Mouse (Mus musculus): ENCODE results near the gene Evi2b. TPM values are rescaled to one million over a fixed set of nuclear protein-coding genes. Genes with fewer than 3 reads are reported as not detected.

Evi2b gene
- polyA plus RNA-seq (2012; rRNA removed) (8.4 and 9.7 TPM in 2 replicates), polyA plus RNA-seq (2014; fragmentation: Nextera tagmentation; extraction: Ambion mirVana) (7.7 and 7.8 TPM in 2 replicates)

DNA sequence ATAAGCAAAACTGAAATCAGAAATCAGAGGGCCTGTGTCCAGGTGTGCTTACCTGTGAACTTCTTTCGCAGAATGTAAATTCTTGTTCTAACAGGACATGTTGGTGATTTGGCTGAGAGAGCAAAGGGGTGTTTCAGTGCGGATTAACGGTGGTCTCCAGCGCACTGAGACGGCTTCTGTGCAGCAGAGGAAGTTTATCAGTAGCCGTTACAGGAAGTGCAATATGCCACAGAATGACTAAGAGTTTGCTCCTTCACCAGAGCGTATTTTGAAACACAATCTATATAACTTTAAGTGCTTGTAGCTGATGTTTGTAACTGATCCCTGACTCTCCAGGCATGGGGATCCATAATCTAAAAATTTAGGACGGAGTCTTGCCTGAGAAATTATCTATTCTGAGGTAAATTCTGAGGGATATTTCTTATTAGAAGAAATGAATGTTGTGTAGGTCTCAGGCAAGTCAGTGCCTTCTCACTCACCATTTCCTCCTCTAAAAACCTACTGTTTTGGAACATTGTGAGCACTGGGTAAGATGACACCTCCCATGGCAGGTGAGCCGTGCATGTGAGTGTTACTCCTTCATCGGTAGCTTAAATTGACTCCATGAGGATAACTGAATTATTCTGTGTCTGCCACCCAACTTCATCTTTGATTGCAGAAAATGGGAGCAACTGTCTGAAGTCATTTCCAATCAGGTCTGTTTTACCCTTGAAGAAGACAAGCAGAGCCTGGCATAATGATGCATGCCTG is at the start of gene Evi2b:
TSS of gene Evi2b (minus strand) at position 203 of the 750 bp plus-strand sequence.
- 9% methylated on average over 10 of the region's 10 CpGs for WGBS (ENCODE audit: insufficient replicate concordance)
- TF ChIP-seq CTCF (IDR thresholded peaks at IDR 0.05; ENCODE audit: low read depth) (no peak), EP300 (IDR thresholded peaks at IDR 0.05; ENCODE audit: low read depth) (no peak)
- Histone ChIP-seq H3K4me1 (replicated peaks; ENCODE audit: control insufficient read depth in 2 of 2, insufficient read depth in 2 of 2, low read length in 1 of 2) (peaks cover 0 to 31% of the 10 kb centered on the region in 2 experiments; a peak in 2 of 4 replicates), H3K4me2 (ENCODE audit: low read depth) (peak within 1 kb of the TSS; percentile 45), H3K4me3 (ENCODE audit: insufficient read depth in 1 of 2, low read depth in 2 of 2, low read length in 2 of 2) (peak within 1 kb of the TSS; percentile 19 to 52), H3K9me3 (ENCODE audit: control insufficient read depth, low read length) (no peaks in the 10 kb centered on the region), H3K27me3 (ENCODE audit: control insufficient read depth, insufficient read depth, low read length) (no peaks in the 10 kb centered on the region), H3K27ac (no peak within 1 kb of the TSS; the same call in 1 of the 2 replicates), H3K36me3 (replicated peaks; ENCODE audit: control insufficient read depth, insufficient read depth, low read depth) (no peaks in the 10 kb centered on the region), H3K9ac (replicated peaks) (no peak within 1 kb of the TSS; the same call in 1 of the 2 replicates)
- no peak for ATAC-seq (ENCODE audit: insufficient read depth)
- DNase-seq (ENCODE audit: low read depth in 3 of 3, low spot score in 3 of 3): no peak

DNA sequence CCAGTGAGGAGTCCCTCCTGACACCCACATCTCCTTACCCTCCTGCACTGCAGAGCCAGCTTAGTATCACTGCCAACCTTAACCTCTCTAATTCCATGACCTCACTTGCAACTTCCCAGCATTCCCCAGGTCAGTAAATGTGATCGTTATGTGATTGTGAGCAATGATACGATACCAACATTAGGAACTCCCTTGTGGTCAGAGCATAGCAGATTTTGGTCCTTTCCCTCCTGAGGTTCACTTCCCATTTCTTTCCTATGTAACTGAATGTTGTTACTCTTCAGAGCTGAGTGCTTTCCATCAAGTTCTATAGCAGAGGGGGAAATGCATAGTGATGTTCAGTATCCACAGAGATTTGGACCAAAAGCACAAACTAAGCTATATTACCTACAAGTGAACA is 46.8 kb upstream of the Evi2b start:
- no peak overlapping the region for H3K4me3 ChIP-seq (ENCODE audit: insufficient read depth in 1 of 2, low read depth in 2 of 2, low read length in 2 of 2)
- H3K9ac ChIP-seq (replicated peaks): no peak overlapping the region
- no peaks in the 10 kb centered on the region for H3K4me1 ChIP-seq (replicated peaks; ENCODE audit: control insufficient read depth in 2 of 2, insufficient read depth in 2 of 2, low read length in 1 of 2)
- peaks cover 5% of the 10 kb centered on the region; the same call in 1 of the 2 replicates for H3K36me3 ChIP-seq (replicated peaks; ENCODE audit: control insufficient read depth, insufficient read depth, low read depth)
- no peak for TF ChIP-seq CTCF (IDR thresholded peaks at IDR 0.05; ENCODE audit: low read depth)
- TF ChIP-seq EP300 (IDR thresholded peaks at IDR 0.05; ENCODE audit: low read depth): no peak
- DNase-seq (ENCODE audit: low read depth in 3 of 3, low spot score in 3 of 3): no peak
- H3K27me3 ChIP-seq (ENCODE audit: control insufficient read depth, insufficient read depth, low read length): no peaks in the 10 kb centered on the region
- H3K4me2 ChIP-seq (ENCODE audit: low read depth): no peak overlapping the region
- 79% methylated on average over 2 of the region's 2 CpGs for WGBS (ENCODE audit: insufficient replicate concordance)
- no peaks in the 10 kb centered on the region for H3K9me3 ChIP-seq (ENCODE audit: control insufficient read depth, low read length)
- no peak for ATAC-seq (ENCODE audit: insufficient read depth)
- H3K27ac ChIP-seq: no peak overlapping the region

DNA sequence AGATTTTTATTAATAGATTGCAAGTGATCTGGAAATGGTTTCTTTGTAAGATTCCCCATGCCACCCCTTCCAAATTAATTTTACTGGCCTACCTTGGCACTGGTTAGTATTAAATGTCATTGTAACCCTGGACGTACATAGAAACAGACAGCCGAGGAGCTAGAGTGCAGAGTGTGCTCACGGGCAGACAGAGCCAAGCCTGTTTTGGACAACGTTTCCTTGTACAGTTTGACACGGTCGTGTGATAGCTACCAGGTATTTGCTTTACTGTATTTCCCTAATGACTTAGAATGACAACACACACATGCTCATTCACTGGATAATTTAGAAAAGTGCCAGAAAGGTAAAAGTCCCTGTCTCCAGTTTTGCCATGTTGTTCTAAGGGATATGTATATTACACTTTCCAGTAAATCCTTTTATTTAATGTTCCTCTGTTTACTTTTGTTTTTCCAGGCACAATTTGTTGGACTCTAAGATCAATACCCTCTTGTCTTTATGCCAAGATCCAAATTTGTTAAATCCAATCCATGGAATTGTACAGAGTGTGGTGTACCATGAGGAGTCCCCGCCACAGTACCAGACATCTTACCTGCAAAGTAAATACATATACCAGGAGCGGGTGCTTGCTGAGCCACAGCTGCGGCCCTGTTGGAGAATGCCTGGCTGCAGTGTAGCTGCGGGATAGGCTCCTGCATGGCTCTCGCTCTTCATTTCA is 44.8 kb upstream of the Evi2b start:
- H3K9ac ChIP-seq (replicated peaks): no peak overlapping the region
- ATAC-seq (ENCODE audit: insufficient read depth) (no peak), DNase-seq (ENCODE audit: low read depth in 3 of 3, low spot score in 3 of 3) (no peak)
- no peak overlapping the region for H3K4me3 ChIP-seq (ENCODE audit: insufficient read depth in 1 of 2, low read depth in 2 of 2, low read length in 2 of 2)
- TF ChIP-seq EP300 (IDR thresholded peaks at IDR 0.05; ENCODE audit: low read depth): no peak
- no peak for TF ChIP-seq CTCF (IDR thresholded peaks at IDR 0.05; ENCODE audit: low read depth)
- peaks cover 6% of the 10 kb centered on the region; the same call in 1 of the 2 replicates for H3K36me3 ChIP-seq (replicated peaks; ENCODE audit: control insufficient read depth, insufficient read depth, low read depth)
- 75% methylated on average over 11 of the region's 11 CpGs for WGBS (ENCODE audit: insufficient replicate concordance)
- no peaks in the 10 kb centered on the region for H3K9me3 ChIP-seq (ENCODE audit: control insufficient read depth, low read length)
- H3K27ac ChIP-seq: no peak overlapping the region
- no peaks in the 10 kb centered on the region for H3K27me3 ChIP-seq (ENCODE audit: control insufficient read depth, insufficient read depth, low read length)
- no peak overlapping the region for H3K4me2 ChIP-seq (ENCODE audit: low read depth)
- H3K4me1 ChIP-seq (replicated peaks; ENCODE audit: control insufficient read depth in 2 of 2, insufficient read depth in 2 of 2, low read length in 1 of 2): no peaks in the 10 kb centered on the region

DNA sequence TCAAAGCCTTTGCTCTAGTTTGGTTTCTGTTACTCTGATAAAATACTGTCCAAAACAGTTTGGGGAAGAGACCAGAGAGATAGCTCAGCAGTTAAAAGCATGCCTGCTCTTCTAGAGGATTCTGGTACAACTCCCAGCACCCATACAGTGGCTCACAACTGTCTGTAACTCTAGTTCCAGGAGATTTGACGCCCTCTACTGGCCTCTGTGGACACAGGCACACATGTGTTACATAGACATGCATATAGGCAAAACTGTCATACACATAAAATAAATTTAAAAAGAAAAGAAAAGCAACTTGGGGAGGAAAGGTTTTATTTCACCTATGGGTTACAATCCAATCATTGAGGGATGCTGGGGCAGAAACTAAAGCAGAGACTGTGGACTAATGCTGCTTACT is 43.4 kb upstream of the Evi2b start:
- Histone ChIP-seq H3K9me3 (ENCODE audit: control insufficient read depth, low read length) (no peaks in the 10 kb centered on the region), H3K9ac (replicated peaks) (no peak overlapping the region), H3K4me3 (ENCODE audit: insufficient read depth in 1 of 2, low read depth in 2 of 2, low read length in 2 of 2) (no peak overlapping the region), H3K4me2 (ENCODE audit: low read depth) (no peak overlapping the region), H3K27me3 (ENCODE audit: control insufficient read depth, insufficient read depth, low read length) (no peaks in the 10 kb centered on the region), H3K4me1 (replicated peaks; ENCODE audit: control insufficient read depth in 2 of 2, insufficient read depth in 2 of 2, low read length in 1 of 2) (no peaks in the 10 kb centered on the region), H3K27ac (no peak overlapping the region), H3K36me3 (replicated peaks; ENCODE audit: control insufficient read depth, insufficient read depth, low read depth) (peaks cover 6% of the 10 kb centered on the region; the same call in 1 of the 2 replicates)
- WGBS (ENCODE audit: insufficient replicate concordance): 50% methylated on average over 1 of the region's 1 CpGs
- TF ChIP-seq EP300 (IDR thresholded peaks at IDR 0.05; ENCODE audit: low read depth) (no peak), CTCF (IDR thresholded peaks at IDR 0.05; ENCODE audit: low read depth) (peak; percentile 22; the same call in 1 of the 2 replicates)
- DNase-seq (ENCODE audit: low read depth in 3 of 3, low spot score in 3 of 3) (no peak), ATAC-seq (ENCODE audit: insufficient read depth) (no peak)

DNA sequence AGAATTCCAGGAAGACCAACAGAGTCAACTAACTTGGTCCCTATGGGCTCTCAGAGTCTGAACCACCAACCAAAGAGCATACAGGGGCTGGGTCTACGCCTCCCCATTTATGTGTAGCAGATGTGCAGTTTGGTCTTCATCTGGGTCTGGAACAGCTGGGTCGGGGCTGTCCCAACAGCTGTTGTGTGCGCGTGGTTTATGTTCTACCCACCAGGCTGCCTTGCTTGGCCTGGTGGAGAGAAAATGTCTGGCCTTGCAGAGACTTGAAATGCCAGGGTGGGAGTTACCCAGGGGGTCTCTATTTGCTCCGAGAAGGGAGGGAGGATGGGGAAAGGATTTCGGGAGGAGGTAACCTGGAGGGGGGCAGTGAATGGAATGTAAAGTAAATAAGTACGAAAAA is 39.9 kb upstream of the Evi2b start:
- H3K4me2 ChIP-seq (ENCODE audit: low read depth): no peak overlapping the region
- H3K4me3 ChIP-seq (ENCODE audit: insufficient read depth in 1 of 2, low read depth in 2 of 2, low read length in 2 of 2): no peak overlapping the region
- no peaks in the 10 kb centered on the region for H3K4me1 ChIP-seq (replicated peaks; ENCODE audit: control insufficient read depth in 2 of 2, insufficient read depth in 2 of 2, low read length in 1 of 2)
- no peak for ATAC-seq (ENCODE audit: insufficient read depth)
- TF ChIP-seq EP300 (IDR thresholded peaks at IDR 0.05; ENCODE audit: low read depth): no peak
- TF ChIP-seq CTCF (IDR thresholded peaks at IDR 0.05; ENCODE audit: low read depth): no peak
- no peak for DNase-seq (ENCODE audit: low read depth in 3 of 3, low spot score in 3 of 3)
- H3K27ac ChIP-seq: no peak overlapping the region
- 72% methylated on average over 7 of the region's 7 CpGs for WGBS (ENCODE audit: insufficient replicate concordance)
- H3K36me3 ChIP-seq (replicated peaks; ENCODE audit: control insufficient read depth, insufficient read depth, low read depth): peaks cover 4% of the 10 kb centered on the region; the same call in 1 of the 2 replicates
- H3K9me3 ChIP-seq (ENCODE audit: control insufficient read depth, low read length): no peaks in the 10 kb centered on the region
- H3K9ac ChIP-seq (replicated peaks): no peak overlapping the region
- H3K27me3 ChIP-seq (ENCODE audit: control insufficient read depth, insufficient read depth, low read length): no peaks in the 10 kb centered on the region

Data from liver, embryonic 14.5 days (tissue).